Mouse (Mus musculus) spleen, postnatal 4 days (tissue): ENCODE measurements around the gene Dusp5.
"Not testable (repeated sequence)": the region's sequence is repeated elsewhere in the genome, so short reads cannot be mapped to it uniquely, and the experiment has no call there.

Experiments
- DNase-seq, 2 experiments: peaks; one replicate each; pipeline ENCODE4 v3.0.0; 2022; ENCODE audit warnings: low spot score in 2 of 2

The Dusp5 gene

DNA sequence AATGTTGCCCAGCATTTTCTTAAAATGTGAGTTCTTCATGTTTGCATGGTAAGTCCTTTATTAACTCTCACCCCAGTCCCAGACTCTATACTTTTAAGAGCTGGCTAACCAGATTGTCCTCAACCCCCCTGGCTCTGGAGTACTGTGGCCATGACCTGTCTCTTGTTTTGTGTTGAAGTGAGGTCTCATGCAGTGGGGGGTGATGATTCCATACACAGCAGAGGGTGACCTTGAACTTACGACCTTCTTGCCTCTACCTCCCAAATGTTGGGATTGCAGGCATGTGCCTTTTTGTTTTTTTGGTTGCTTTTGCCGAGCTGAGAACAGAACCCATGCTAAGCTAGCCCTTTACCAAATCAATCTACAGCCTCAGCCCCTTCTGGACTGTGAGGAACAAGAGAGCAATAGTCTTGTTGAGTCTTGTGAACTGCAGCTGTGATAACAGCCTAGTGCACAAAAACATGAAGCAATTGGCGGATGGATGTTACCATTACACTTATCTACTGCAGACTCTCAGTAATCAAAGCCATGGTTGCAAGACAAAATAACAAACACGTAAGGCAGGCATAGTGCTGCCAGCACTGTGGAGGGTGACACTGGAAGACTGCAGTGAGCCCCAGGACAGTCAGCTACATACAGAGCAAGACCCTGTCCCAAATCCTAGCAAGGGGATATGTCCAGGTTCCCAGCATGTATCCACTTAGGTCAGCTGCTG is 46.5 kb downstream of the Dusp5 start:
- peak in 1 of 2 experiments; percentile 46 for DNase-seq

DNA sequence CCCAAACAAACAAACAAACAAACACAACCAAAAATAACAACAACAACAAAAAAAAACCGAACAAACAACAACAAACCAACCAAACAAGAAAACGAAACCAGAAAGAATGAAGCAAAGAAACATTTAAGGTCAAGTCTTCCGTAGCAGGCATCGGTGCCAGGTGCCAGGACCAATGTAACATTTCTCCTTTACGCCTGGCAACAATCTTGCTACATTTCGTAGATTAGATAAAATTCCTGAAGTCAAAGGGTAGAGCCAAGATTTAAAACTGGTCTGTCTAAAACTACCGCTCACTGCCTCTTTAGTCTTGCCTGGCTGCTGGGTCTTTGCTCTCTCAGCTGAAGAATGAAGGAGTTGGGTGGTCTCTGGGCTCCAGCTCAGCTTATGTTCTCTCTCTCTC is 47.2 kb downstream of the Dusp5 start:
- peak in 1 of 2 experiments; percentile 14 for DNase-seq

DNA sequence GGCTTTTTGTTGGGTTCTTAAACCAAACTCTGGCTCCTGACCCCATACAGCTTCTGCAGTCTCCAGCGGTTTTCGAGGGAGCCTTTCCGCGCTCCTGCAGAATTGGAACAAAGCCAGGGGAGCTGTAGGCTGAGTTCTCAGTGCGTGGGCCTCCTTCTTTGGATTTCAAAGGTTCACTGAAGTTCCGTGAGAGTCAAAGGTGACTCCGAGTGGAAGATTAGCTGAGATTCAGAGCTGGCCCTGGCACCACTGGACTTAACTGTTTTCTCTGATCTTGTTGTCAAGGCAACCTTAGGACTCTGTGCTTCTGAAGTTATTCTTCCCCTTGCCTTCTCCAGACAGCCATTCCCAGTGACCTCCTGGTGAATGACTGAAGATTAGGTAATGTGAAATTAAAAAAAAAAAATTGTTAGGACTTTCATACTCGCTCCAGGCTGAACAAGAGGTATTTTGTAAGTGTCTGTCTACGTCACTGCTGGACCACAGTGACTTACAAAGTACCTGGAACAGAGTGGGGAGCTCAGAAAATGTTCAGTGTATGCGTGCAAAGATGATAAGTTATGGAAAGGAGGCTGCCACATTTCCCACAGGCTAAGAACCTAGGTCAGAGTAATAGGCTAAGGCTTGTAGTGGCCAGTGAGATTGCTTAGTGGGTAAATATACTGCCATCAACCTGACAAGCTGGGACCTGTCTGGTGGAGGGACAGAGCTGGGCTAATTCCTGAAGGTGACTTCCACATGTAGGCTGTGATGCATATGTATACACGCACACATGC is 48.3 kb downstream of the Dusp5 start:
- DNase-seq: peak in 1 of 2 experiments; percentile 38

DNA sequence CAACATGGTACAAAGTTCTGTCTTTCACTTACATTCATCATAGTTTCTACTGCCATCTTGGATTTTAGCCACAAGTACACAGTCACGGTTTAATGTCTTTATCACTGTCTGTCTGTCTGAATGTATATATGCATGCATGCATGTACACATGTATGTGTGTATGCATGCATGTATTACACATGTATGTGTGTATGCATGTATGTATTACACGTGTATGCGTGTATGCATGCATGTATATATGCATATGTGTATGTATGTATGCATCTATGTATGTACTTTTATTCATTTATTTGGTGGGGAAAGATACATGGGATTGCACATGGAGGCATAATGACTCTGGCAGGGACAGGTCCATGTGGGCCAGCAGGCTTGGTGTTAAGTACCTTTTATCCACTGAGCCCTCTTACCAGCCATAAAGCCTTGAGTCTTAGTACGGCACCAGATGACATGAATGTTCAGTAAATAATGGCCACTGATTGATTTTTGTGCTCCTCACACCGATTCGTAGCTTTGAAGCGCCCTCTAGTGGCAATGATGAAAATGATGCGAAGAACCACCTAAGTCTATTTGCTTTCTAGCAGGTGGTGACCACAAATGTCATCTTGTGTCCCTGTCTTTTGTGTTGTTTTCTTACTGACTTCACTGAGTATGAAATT is 49.8 kb downstream of the Dusp5 start:
- peak; percentile 58 to 78 for DNase-seq

GRCm38 (mm10) chr19:53580271-53580670 is 51.4 kb downstream of the Dusp5 start:
- DNase-seq: peak in 1 of 2 experiments; percentile 60

DNA sequence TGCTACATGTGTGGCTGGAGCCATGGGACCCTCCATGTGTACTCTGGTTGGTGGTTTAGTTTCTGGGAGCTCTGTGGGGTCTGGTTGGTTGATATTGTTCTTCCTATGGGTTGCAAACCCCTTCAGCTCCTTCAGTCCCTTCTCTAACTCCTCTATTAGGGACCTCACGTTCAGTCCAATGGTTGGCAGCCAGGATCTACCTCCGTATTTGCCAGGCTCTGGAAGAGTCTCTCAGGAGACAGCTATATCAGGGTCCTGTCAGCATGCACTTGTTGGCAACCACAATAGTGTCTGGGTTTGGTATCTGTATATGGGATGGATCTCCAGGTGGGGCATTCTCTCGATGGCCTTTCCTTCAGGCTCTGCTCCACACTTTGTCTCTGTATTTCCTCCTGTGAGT is 58.8 kb downstream of the Dusp5 start:
- not testable (repeated sequence) for DNase-seq

- DNase-seq: not testable (repeated sequence)
Measured at GRCm38 (mm10) chr19:53588968-53589367, 60.1 kb downstream of the Dusp5 start, which contains the start of gene Nutf2-ps1. Gene Nutf2-ps1 (minus strand): TSS chr19:53589068.
